ENCODE assay signal across 8 mouse cellular contexts in the genomic region with DNA sequence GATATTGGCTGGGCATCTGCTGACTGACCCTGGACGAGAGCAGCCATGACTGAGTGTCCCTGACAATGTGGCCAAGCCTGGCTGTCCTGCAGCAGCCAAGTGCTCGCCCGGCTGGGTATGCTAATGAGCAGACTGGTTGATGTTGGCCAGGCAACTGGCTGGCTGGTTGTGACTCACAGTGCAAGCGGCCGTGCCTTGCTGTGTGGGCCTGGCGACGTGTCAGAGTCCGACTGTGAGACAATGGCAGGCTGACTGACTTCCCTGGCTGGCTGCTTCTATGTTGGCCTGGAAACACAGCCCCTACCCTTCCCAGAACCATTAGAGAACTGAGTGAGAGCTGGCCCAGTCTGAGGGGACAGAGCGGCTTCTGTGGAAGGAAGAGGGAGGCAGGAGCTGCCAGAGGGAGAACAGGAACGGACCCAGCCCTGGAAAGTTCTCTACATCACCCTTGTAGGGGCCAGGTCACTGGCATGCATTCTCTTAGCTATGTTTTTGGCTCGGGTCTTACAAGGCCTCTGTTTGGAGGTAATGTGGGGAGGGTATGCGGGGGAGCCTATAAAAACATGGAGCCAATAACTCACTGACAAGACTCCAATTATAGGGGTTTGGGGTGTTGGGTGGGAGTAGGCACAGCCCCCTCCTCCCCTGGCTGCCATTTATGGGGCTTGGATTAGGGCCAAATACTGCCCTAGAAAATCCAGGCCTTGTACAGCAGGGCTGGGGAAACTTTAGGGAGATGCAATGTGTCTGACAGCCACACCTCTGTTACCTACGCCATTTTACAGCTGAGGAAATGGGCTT.
DNase-seq lines count a peak whose midpoint lies in the region; ATAC-seq and TF ChIP-seq lines count a peak whose summit lies in the region.

No protein-coding gene starts in this region.

- H3K27me3 ChIP-seq in hindbrain, postnatal 0 days (ENCODE audit: insufficient read depth, low read length) = peaks cover 2% of the 10 kb centered on the region; the same call in 1 of the 2 replicates
- H3K27me3 ChIP-seq in midbrain, embryonic 13.5 days = peaks cover 48% of the 10 kb centered on the region

- H3K36me3 ChIP-seq in hindbrain, postnatal 0 days (ENCODE audit: insufficient read depth, low read length) = no peaks in the 10 kb centered on the region
- H3K36me3 ChIP-seq in midbrain, embryonic 13.5 days = no peaks in the 10 kb centered on the region

- peak; percentile 20; the same call in 1 of the 2 replicates for TF ChIP-seq CTCF in hindbrain, postnatal 0 days (IDR thresholded peaks at IDR 0.05; ENCODE audit: low read depth)

- peak; percentile 93 for DNase-seq in adrenal gland, adult 2 months
- DNase-seq in embryo, embryonic 10.5 days (ENCODE audit: low spot score) = peak; percentile 78
- peak; percentile 78 for DNase-seq in gastrocnemius, postnatal 14 days
- DNase-seq in hindbrain, postnatal 0 days (ENCODE audit: low spot score) = peak; percentile 94
- peak; percentile 69 for DNase-seq in left cerebral cortex, adult 11 months (ENCODE audit: low spot score)
- DNase-seq in telencephalon, adult 2 months (ENCODE audit: low read depth, low spot score) = peak; percentile 61
- no peak for DNase-seq in T-cell, adult 2 months (ENCODE audit: low spot score)

- H3K9ac ChIP-seq in hindbrain, postnatal 0 days (replicated peaks; ENCODE audit: low read length) = no peak overlapping the region
- no peak overlapping the region for H3K9ac ChIP-seq in midbrain, embryonic 13.5 days (replicated peaks)

- ATAC-seq in hindbrain, postnatal 0 days = peak; percentile 96
- ATAC-seq in midbrain, embryonic 13.5 days = peak; percentile 84

- H3K4me1 ChIP-seq in hindbrain, postnatal 0 days (ENCODE audit: insufficient read depth, low read length) = peaks cover 11% of the 10 kb centered on the region; the same call in 1 of the 2 replicates
- peaks cover 25% of the 10 kb centered on the region for H3K4me1 ChIP-seq in midbrain, embryonic 13.5 days (replicated peaks)

- no peak overlapping the region for H3K4me2 ChIP-seq in hindbrain, postnatal 0 days (ENCODE audit: low read depth, low read length)
- H3K4me2 ChIP-seq in midbrain, embryonic 13.5 days (replicated peaks) = no peak overlapping the region

- WGBS in hindbrain, postnatal 0 days = 26% methylated on average over 13 of the region's 13 CpGs
- 32% methylated on average over 13 of the region's 13 CpGs for WGBS in midbrain, embryonic 13.5 days

- peak overlapping the region; percentile 23; the same call in 1 of the 2 replicates for H3K27ac ChIP-seq in hindbrain, postnatal 0 days
- no peak overlapping the region for H3K27ac ChIP-seq in midbrain, embryonic 13.5 days

- intact Hi-C loops in gastrocnemius, postnatal 14 days (cut with DNase I; ENCODE audit: low total_unique reads) = no loop called here

- no peaks in the 10 kb centered on the region for H3K9me3 ChIP-seq in hindbrain, postnatal 0 days (ENCODE audit: low read length)
- no peaks in the 10 kb centered on the region for H3K9me3 ChIP-seq in midbrain, embryonic 13.5 days

- no peak overlapping the region for H3K4me3 ChIP-seq in hindbrain, postnatal 0 days (ENCODE audit: low read length)
- H3K4me3 ChIP-seq in midbrain, embryonic 13.5 days (replicated peaks) = no peak overlapping the region
